Mouse (Mus musculus) liver (tissue): ENCODE data around the gene Arhgap6.

Source experiments
- DNase-seq: peaks from one replicate; pipeline ENCODE4 v3.0.0-alpha.2; 2020; ENCODE audit warnings: mixed read lengths

Gene Arhgap6

GRCm38 (mm10) chrX:169123773-169124151 is 328.9 kb downstream of the Arhgap6 start:
- no peak for DNase-seq

GRCm38 (mm10) chrX:169139758-169140157 is 344.9 kb downstream of the Arhgap6 start:
- no peak for DNase-seq

- DNase-seq, result no peak
Observed at GRCm38 (mm10) chrX:169140467-169140866, 345.6 kb downstream of the Arhgap6 start.

GRCm38 (mm10) chrX:169153805-169154204 is 358.9 kb downstream of the Arhgap6 start:
- no peak for DNase-seq

- DNase-seq, result no peak
Observed at GRCm38 (mm10) chrX:169158385-169158784, 363.5 kb downstream of the Arhgap6 start.

- no peak for DNase-seq
Observed at GRCm38 (mm10) chrX:169170981-169171380, 376.1 kb downstream of the Arhgap6 start.

GRCm38 (mm10) chrX:169173796-169174195 is 378.9 kb downstream of the Arhgap6 start:
- DNase-seq, result no peak

- DNase-seq, result no peak
Observed at GRCm38 (mm10) chrX:169178634-169179033, 383.7 kb downstream of the Arhgap6 start.

- DNase-seq, result no peak
Observed at GRCm38 (mm10) chrX:169187100-169187499, 392.2 kb downstream of the Arhgap6 start, which contains the start of gene Amelx. Amelx (minus strand) TSS chrX:169187200.

- DNase-seq, result no peak
Observed at GRCm38 (mm10) chrX:169210019-169210418, 415.1 kb downstream of the Arhgap6 start.

GRCm38 (mm10) chrX:169220064-169220463 is 425.2 kb downstream of the Arhgap6 start:
- peak; percentile 14 for DNase-seq

- DNase-seq, result no peak
Observed at GRCm38 (mm10) chrX:169222357-169223062, 427.6 kb downstream of the Arhgap6 start.

- DNase-seq, result no peak
Observed at GRCm38 (mm10) chrX:169255915-169256314, 461.0 kb downstream of the Arhgap6 start.

GRCm38 (mm10) chrX:169256741-169257140 is 461.8 kb downstream of the Arhgap6 start:
- DNase-seq, result no peak

GRCm38 (mm10) chrX:169261034-169261433 is 466.1 kb downstream of the Arhgap6 start:
- no peak for DNase-seq

- DNase-seq, result no peak
Observed at GRCm38 (mm10) chrX:169262212-169262611, 467.3 kb downstream of the Arhgap6 start.

GRCm38 (mm10) chrX:169263433-169264172 is 468.7 kb downstream of the Arhgap6 start:
- DNase-seq, result no peak

GRCm38 (mm10) chrX:169299579-169299978 is 504.7 kb downstream of the Arhgap6 start:
- no peak for DNase-seq

- no peak for DNase-seq
Observed at GRCm38 (mm10) chrX:169302271-169303045, 507.6 kb downstream of the Arhgap6 start.

- DNase-seq, result peak; percentile 21
Observed at GRCm38 (mm10) chrX:169303945-169304344, 509.0 kb downstream of the Arhgap6 start.

GRCm38 (mm10) chrX:169308559-169308958 is 513.7 kb downstream of the Arhgap6 start:
- DNase-seq, result no peak

- DNase-seq, result no peak
Observed at GRCm38 (mm10) chrX:169319066-169319760, 524.3 kb downstream of the Arhgap6 start.
